Mouse (Mus musculus): ENCODE data around the gene Stard13.

DNA sequence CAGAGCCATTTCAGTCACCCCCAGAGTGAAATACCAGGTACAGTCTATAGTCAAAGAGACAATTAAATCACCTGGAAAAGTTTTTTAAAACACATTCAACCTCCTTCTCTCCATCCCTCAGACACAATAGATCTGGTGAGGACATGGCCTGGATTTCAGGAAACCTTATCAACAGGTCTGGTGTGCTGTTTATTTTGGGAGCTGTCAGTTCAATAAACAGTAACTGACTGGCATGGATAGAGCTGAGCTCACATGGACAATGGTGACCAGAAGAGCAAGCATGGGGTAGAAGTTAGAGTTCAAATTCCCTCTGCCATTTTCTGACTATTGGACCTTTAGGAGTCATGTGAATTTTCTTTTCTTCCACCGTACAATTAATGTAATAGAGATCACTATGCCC, 10.8 kb downstream of the Stard13 start:
- TF ChIP-seq POLR2A (IDR thresholded peaks at IDR 0.05; ENCODE audit: borderline replicate concordance, extremely low read depth, low read depth, low read length) (no peak), CTCF (IDR thresholded peaks at IDR 0.05; ENCODE audit: insufficient read depth, low read length) (no peak)
